Mouse (Mus musculus): Measurements from ENCODE around the gene Cacna2d3.

The Cacna2d3 gene

DNA sequence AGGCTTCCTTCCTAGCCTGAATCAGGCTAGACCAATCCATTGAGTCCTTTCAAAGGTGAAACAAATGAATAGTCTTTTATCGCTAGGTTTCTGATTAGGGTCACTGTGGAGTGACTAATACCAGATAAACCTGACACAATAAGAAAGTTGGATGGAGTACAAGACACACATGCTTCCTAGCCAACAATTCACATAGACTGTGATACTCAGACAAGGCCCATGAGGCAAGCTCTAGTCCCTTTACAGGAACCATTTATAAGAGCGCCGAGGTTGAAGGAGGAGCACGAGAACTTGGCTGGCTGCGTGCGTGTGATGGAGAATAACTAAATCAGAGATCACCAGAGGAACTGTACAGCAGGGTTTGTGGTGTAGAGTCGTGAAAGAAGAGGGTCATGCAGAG lies 584.0 kb downstream of the Cacna2d3 start:
- no peak for DNase-seq

DNA sequence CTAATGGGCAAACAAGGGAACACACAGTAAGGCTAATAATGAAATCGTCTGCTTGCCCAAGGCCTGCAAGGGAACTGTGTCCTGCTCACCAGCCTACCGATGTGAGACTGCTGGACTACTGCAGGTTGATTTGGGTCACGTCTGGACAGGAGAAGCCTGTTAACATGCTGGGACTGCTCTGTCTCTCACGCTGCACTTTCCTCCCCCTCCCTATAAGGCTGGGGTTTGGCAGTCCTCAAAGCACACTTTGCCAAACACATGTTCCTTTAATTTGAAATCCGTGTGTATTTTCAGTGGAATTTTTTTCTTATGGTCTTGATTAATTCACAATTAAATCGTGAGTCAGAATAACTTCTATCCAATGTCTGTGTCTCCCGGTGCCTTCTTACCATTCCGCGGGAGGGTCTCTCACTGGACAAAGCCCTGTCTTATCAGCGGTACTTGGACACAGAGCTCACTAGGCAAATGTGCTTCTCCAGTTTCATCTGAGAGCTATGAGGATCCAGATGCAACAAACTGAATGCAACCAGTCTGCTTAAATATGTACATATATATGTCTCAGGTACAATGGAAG lies 584.6 kb downstream of the Cacna2d3 start:
- DNase-seq, result no peak

DNA sequence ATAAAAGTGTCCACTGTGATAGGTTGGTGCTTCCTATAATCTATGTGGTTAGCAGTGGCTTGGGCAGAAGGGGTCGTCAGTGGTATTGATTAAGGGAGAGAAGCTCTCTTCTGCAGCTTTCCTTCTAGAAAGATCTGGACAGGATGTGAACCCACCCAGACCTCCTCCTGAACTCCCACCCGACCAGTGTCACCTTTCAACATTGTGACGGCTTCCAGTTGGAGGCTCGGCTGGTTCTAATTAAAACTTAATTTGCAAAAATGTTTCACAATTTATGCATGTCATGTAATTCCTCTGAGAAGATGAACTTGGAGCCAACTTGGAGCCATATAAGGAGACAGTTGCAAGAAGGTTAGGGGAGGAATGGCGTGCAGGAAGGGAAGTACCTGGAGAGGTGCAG lies 586.8 kb downstream of the Cacna2d3 start:
- DNase-seq, result no peak

DNA sequence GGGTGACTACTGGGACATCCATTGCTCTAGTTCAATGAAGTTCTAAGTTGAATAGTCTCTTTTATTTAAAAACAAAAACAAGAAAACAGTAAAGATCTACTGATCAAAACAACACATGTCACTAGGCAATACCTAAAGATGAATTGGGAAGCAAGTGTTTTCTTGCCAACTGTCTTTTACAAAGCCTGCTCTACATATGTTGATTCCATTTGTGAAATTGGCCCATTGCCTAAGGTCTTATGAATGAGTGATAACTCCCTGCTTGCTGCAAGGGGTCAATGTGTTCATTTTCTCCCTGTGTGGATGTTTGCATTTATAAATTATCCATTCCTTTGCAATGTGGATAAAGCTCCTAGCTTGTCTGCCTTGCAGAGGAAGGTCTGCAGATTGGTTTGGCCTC lies 591.2 kb downstream of the Cacna2d3 start:
- DNase-seq, result no peak

DNA sequence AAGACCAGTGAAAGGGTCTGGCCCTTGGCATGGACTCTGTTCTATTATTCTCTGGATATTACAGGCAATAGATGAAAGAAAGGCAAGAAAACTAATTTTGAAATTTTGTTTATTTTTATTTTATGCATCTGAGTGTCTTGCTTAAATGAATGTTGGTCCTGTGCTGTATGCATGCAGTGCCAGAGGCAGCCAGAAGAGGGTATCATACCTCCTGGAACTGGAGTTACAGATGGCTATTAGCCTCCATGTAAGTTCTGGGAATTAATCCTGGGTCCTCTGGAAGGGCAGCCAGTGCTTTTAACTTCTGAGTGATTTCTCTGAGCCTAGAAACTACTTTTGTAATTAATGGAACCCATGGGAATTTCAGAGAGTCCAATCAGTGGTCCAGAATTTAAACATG lies 597.8 kb downstream of the Cacna2d3 start:
- DNase-seq, result peak in 1 of 2 experiments; percentile 8

DNA sequence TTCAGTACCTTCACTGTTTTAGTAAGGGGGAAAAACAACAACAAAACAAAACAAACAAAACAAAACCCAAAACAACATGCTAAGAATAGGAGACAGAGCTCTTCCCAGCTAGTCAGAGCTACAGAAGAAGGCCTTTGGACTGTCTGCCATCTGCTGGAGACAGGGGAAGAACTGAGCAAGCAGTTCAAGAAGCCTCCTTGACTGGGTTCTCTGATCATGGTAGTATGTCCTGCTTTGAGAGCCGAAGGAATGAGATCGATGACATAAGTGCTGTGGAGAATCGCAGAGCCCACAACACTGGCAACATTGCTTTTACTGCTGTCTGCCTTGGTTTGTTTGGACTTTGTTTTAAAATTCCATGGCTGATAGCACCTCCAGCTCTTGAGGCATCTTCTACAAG lies 598.9 kb downstream of the Cacna2d3 start:
- no peak for DNase-seq

DNA sequence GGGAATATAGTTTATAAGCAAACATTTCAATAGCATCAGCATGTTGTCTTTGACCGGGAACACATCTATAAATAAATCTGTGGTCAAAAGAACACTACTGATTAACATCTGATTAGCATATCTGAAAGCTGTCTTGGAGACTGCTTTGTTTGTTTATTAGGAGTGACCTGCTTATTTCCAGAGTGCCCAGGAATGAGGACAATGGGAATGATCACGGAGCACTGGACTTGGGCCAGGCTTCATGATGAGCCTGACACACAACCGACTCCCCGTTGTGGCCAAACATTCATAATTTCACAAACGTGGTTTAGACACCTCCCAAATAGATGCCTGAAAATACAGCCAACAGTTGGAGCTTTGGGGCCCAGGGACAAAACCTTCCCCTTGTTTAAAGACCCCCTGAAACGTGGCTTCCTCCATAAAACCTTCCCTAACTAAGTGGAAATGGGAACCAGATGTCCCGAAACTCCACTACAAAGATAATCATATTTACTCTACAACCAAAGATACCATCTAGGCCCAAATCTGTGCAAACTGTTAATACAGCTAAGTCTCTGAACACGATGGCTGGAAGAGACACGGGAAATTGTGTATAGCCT lies 607.7 kb downstream of the Cacna2d3 start:
- peak in 1 of 2 experiments; percentile 19 for DNase-seq

DNA sequence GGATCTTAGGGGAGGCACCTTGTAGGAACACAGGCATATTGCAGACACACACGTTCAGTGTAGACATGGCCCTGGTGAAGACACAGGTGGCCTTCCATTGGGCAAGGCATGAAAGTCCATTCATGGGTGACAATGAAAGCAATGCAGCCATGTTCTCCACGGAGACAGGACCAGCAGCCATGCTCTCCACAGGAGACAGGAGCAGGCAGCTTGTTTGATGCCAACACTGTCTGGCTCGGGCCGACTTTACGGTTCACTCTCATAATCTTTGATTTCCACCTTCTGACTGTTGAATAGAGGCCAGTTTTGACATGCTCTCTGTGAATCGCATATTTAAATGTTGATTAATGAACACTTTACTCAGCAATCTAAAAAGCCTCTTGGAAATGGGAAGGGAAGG lies 610.0 kb downstream of the Cacna2d3 start:
- DNase-seq, result no peak

DNA sequence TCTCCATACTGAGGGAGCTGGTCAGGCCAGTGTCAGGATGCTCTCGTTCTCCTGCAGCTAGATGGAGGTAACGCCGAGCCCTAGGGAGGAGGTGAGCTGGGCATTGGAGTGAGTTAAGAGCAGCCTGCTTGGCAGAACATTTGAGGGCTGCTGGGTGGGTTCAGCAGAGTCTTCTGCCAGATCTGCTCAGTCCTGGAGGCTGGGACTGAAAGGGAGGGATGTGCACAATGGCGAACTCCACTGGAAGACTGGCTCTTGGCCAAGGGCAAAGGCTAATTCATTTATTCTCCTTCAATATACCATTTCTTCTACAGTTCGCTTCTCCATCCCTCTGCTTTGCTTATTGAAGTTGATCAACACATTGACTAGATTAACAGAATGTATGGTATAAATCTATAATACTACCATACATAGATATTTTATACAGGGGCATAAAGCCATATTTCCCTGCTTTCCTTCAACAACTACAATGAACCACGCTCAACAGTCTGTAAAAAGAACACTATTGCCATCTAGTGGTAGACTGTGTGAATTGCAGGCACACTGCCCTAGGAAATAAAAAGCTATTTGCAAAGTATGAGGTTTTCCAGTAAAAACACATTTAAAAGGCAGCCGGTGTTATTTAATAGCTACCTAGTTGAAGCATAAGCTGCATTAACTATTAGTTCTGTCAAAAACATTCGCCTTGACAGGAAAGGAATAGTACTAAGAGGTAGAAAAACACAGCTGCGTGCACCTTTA lies 611.1 kb downstream of the Cacna2d3 start:
- DNase-seq, result no peak

DNA sequence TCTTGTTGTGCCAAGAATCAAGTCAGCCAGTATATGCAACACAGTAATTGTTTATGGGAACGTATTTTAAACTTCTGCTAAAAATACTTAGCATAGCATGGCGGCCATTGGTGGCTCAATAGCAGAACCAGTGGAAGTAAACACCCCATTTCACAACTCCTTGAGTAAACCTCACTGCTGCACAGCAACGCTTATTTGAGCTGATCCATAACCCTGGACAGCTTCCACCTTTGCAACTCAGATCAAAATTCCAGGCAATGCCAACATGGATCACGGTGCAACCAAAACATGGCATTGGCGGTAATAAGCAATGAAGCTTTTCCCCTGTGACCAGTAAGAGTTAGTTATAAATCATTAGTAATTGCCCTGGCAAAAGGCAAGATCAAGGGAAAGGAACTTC lies 614.2 kb downstream of the Cacna2d3 start:
- DNase-seq, result no peak

DNA sequence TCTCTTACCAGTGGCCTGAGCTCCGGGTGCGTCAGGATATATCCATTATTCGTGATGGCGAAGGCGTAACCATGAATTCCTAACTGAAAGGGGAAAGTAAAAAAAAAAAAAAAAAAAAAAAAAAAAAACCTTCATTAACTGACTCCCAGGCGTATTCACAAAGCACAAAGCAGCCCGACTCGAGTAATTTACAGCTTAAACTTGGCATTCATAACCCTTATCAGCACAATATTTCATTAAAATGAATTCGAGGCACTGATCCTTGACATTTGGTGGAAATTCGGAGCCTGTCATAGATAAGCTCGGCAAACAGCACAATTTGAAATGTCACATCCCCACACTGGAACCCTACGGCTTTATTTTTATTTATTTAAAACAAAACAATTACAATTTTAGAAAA lies 623.9 kb downstream of the Cacna2d3 start:
- DNase-seq, result no peak

DNA sequence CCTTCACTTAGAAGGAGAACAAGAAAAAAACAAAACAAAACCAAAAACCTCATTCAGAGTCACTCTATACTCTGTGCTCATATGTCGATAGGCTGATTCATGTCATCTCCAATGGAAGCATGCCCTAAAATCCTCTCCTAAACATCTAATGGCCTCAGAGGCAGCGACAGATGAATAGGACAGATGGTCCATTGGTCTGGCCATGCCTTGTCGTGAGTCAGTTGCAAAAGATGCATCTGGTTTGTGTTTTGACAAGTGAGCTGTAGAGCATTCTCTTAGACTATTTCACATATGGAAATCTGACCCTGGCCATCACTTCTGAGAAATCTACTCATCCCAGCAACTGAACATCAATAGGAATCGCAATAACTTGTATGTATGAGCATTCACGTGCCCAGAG lies 626.2 kb downstream of the Cacna2d3 start:
- DNase-seq, result peak in 1 of 2 experiments; percentile 9

DNA sequence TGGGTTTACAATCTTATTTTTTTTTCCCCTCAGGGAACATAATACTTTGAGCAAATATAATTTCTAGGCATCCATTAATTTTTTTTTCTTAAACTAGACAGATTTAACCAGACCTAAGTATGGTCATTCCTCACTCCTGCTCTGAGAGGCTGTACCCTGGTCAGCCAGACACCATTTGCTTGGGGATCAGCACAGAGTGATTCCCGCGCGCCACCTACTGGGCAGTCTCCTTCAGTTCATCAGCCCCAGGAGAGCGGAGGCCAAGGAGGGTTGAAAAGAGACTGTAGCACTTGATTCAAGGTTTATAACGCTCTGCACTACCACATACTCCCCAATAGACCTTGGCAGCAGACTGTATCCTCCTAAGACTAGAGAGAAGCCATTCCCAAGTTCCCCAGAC lies 631.6 kb downstream of the Cacna2d3 start:
- DNase-seq, result peak; percentile 79 to 85

DNA sequence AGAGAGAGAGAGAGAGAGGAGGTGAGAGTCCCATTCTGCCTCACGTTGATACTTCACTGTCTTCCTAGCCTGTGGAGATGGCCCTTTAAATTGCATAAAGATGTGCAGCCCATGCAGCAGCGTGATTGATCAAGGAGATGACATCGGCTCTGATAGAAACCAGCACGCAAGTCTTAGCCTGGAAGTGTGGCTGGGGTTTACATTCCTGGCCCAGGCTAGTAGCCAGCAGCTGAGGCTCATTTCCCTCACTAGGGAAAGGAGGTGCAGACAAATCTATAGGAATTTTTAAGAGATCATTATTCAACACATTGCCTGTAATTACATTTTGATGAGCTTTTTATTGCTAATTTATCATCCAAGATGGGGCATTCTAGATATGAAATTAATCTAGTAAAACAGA lies 635.1 kb downstream of the Cacna2d3 start:
- DNase-seq, result no peak

DNA sequence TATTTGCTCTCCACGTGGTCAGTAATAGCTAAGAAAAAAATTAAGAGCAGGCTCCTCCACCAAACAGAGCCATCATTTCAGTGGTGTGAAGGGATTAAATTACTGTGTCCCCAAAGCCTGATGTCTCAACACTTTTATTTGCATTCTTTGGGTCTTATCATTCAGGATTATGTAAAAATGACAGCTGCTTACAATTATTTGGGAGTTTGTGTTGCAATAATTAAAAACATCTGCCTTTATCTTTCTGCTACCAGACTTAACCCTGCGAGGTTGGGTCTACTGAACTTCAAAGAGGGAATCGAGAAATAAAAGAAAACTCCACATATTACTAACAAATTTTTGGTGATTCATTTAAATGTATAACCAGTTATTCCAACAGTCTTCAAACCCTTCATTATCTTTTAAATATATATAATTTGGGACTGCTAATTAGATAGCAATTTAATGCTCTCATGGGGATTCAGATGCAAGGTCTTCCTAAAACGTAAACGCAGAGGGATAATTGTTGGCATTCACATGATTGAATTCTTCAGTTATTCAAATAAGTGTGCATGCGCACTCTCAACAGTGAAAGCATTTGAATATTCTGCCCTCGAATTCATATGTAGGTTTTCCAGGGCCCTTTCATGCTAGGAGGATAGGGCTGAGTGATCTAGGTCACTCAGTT lies 636.0 kb downstream of the Cacna2d3 start:
- no peak for DNase-seq

DNA sequence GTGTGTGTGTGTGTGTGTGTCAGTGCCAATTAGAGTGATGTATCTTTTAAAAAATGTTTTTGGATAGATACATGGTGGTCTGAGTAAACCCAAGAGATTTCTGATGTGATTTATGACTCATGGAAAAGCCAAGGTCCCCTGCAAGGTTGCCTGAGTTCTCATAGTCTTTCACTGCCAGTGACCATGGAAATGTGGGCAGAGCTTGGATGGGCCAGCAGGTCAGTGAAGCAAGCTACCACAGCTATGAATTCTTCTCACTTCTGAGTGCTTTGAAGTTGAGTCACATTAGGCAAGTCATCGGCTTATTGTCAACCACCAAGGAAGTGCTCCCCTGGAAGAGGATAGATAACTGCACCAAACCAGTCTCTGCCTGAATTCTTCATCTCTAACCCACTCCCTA lies 639.5 kb downstream of the Cacna2d3 start:
- DNase-seq, result no peak

DNA sequence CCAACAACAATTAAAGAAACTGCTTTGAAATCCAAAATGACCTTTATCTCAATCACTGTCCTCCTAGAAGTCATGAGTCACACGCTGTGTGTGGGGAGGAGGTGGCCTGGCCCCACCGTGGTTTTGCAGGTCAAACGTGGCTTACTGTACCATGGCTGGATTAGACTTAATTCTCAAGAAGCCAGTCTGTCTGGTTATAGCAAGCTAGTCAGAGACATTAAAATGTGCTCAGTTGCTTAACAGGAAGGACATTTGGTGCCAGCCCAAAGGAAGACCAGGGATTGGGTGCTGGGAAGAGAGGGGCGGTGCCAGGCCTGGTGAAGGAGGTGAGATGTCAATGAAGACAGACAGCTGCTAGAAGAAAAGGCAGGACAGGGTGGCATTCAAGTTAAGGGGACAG lies 641.0 kb downstream of the Cacna2d3 start:
- no peak for DNase-seq

DNA sequence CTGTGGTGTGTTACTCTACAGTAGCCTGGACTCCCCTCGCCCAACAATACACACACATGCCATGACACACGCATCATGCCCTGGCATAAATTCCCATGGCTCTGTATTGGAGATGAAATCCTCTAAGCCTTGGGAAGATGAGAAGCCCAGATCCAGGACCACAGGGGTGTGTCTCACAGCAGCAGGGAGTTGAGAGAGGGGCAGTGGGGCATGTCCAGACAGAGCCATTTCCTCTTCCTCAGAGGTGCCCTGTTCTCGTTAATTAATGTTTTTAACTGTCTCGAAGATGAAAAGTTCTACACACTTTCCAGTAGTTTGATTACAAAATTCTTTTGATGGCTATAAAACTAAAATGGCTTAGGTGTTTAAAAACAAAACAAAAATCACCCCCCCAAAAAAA lies 641.4 kb downstream of the Cacna2d3 start:
- DNase-seq, result no peak

DNA sequence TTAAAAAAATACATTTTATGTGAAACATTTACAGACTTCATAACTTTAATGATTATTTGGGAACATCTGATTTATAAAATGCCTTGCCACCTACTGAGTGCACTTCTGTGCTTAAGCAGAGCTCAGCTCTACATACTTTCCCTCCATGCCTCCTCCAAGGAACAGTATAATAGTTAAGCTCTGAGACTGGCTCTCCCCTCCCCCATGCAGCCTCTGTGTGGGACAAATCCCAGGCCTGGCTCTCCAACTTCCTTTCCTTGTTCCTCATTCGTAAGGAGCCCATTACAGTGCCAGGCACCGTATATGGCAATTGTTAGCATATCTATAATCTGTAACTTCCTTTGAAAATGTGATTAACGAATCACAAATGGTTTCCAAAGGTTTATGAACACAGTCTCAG lies 644.2 kb downstream of the Cacna2d3 start:
- DNase-seq, result no peak

DNA sequence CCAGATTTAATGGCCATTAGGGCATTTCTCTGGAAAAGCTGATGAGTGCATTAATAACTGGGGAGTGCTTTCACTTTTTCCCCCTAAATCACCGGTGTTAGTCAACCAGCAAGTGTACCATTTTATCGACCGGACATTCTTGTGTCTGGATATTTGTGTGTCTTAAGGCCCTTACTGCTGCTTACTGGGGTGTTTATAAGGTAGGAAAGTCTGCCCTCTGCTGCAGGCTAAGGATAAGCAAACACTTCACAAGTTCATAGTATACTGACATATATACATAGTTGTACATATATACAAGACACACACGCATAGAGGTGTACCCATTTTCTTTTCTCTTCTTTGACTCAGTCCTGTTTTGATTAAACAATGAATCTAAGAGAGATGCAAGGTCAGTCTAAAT lies 647.9 kb downstream of the Cacna2d3 start:
- DNase-seq, result peak; percentile 6 to 10

DNA sequence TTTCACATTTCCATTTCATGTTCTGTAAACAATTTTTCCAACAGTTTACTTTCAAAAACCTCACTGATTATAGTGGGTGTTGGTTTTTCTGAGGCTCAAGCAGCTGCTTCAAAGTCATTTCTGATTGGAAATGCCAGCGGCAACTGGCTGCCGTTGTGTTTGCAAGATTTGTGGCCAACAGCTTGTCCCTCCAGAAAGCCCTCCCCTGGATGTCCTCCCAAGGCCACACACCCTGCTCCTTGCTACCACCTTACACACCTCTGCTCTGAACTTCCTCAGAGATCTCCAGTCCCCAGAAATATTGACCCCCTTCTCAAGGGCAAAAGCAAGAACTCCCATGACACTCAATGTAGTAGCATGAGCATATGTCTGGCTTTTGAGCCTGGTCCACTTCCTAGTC lies 659.0 kb downstream of the Cacna2d3 start:
- DNase-seq, result no peak

DNA sequence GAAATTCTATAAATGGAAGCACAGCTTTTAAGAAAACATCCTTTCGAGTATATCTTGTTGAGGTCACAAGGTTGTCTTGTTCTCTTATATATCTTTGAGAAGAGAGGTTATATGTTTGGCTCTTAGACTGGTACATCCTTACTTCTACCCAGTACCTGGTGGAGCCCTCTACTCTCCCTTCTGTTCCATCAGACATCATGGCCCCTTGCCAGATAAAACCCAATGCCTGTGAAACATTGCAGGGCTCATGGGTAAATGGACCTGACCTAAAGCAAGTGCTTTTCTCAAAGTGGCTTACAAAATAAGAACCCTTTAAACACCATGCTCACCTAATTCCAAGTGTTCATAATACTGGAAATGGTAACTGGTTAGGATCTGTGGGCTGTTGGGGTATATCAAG lies 660.2 kb downstream of the Cacna2d3 start:
- DNase-seq, result no peak

DNA sequence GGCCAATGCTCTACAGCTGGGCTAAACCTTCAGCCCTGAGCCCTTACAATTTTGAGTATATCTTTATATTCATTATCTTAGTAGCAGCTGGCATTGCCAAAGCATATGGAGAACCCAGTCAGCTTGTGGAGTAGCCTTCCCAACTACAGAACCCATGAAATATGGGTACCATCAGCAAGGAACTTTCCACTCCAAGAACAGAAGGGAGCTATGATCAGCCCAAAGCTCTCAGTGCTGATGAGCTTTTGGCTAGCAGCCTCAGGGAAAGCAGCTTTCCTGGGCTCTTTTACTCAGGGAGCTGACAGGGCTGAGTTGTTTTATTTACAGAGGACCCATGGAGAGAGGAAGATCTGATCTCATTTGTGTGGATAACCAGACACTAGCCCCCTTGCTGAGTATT lies 661.0 kb downstream of the Cacna2d3 start:
- DNase-seq, result no peak

All from cerebellum, adult 18-20 months (tissue).